Mouse (Mus musculus): ENCODE results near the gene St3gal3. TPM values are rescaled to one million over a fixed set of nuclear protein-coding genes. Genes with fewer than 3 reads are reported as not detected.
A peak's percentile ranks its signal among the peaks of the same experiment; 100 is the strongest.

Gene St3gal3
- total and polyA plus RNA-seq, 3 experiments, result 16.4 to 23.3 TPM; not detected in 1

- Histone ChIP-seq H3K4me1 (ENCODE audit: control insufficient read depth in 1 of 2, insufficient read depth in 2 of 2, low read length in 2 of 2) (no peaks in the 10 kb centered on the region), H3K27me3 (ENCODE audit: control insufficient read depth in 1 of 2, insufficient read depth in 2 of 2, low read length in 2 of 2) (no peaks in the 10 kb centered on the region), H3K9me3 (replicated peaks; ENCODE audit: insufficient read depth, low read length) (no peaks in the 10 kb centered on the region), H3K79me2 (ENCODE audit: control insufficient read depth, insufficient read depth, low read length, poor library complexity) (no peaks in the 10 kb centered on the region), H3K4me3 (ENCODE audit: control insufficient read depth in 1 of 2, insufficient read depth in 1 of 2, low read depth in 2 of 2, low read length in 2 of 2) (no peak overlapping the region), H3K9ac (ENCODE audit: control insufficient read depth, low read depth, low read length, poor library complexity, severe bottlenecking) (no peak overlapping the region), H3K27ac (ENCODE audit: control insufficient read depth, low read depth, low read length) (no peak overlapping the region), H3K36me3 (ENCODE audit: control insufficient read depth in 1 of 2, insufficient read depth in 2 of 2, low read length in 2 of 2) (no peaks in the 10 kb centered on the region; a peak in 1 of 4 replicates)
- TF ChIP-seq TCF12 (IDR thresholded peaks at IDR 0.05; ENCODE audit: low read depth, low read length), result no peak
- DNase-seq (ENCODE audit: low read depth, low spot score), result no peak
Measured at GRCm38 (mm10) chr4:118036531-118036930, 98.2 kb downstream of the St3gal3 start.

- Histone ChIP-seq H3K27ac (ENCODE audit: control insufficient read depth, low read depth, low read length) (no peak overlapping the region), H3K9ac (ENCODE audit: control insufficient read depth, low read depth, low read length, poor library complexity, severe bottlenecking) (no peak overlapping the region), H3K4me1 (ENCODE audit: control insufficient read depth in 1 of 2, insufficient read depth in 2 of 2, low read length in 2 of 2) (no peaks in the 10 kb centered on the region), H3K36me3 (ENCODE audit: control insufficient read depth in 1 of 2, insufficient read depth in 2 of 2, low read length in 2 of 2) (no peaks in the 10 kb centered on the region), H3K79me2 (ENCODE audit: control insufficient read depth, insufficient read depth, low read length, poor library complexity) (no peaks in the 10 kb centered on the region), H3K27me3 (ENCODE audit: control insufficient read depth in 1 of 2, insufficient read depth in 2 of 2, low read length in 2 of 2) (no peaks in the 10 kb centered on the region), H3K9me3 (replicated peaks; ENCODE audit: insufficient read depth, low read length) (no peaks in the 10 kb centered on the region), H3K4me3 (ENCODE audit: control insufficient read depth in 1 of 2, insufficient read depth in 1 of 2, low read depth in 2 of 2, low read length in 2 of 2) (no peak overlapping the region)
- TF ChIP-seq MAFK (IDR thresholded peaks at IDR 0.05; ENCODE audit: borderline replicate concordance, low read depth, low read length) (no peak), SMC3 (IDR thresholded peaks at IDR 0.05; ENCODE audit: low read depth, low read length) (peak; percentile 51), CTCF (IDR thresholded peaks at IDR 0.05 in 2 of 3, conservative IDR thresholded peaks at IDR 0.05 in 1 of 3; ENCODE audit: control insufficient read depth in 1 of 3, insufficient read depth in 1 of 3, low read depth in 2 of 3, low read length in 3 of 3, poor library complexity in 1 of 3, severe bottlenecking in 1 of 3) (peak; percentile 35 to 57 (median 38)), MYB (IDR thresholded peaks at IDR 0.05; ENCODE audit: low read depth, low read length) (no peak), NELFE (IDR thresholded peaks at IDR 0.05; ENCODE audit: low read depth, low read length) (no peak), RCOR1 (IDR thresholded peaks at IDR 0.05; ENCODE audit: low read depth, low read length) (no peak), MAZ (IDR thresholded peaks at IDR 0.05; ENCODE audit: low read depth, low read length) (no peak), GATA1 (IDR thresholded peaks at IDR 0.05; ENCODE audit: low read depth, low read length) (no peak), POLR2AphosphoS2 (IDR thresholded peaks at IDR 0.05; ENCODE audit: low read length) (no peak)
- peak; percentile 23 for DNase-seq (ENCODE audit: low read depth, low spot score)
Measured at GRCm38 (mm10) chr4:118035090-118035489, 99.6 kb downstream of the St3gal3 start.

GRCm38 (mm10) chr4:118033026-118033425 is 101.7 kb downstream of the St3gal3 start:
- no peaks in the 10 kb centered on the region for H3K79me2 ChIP-seq (ENCODE audit: control insufficient read depth, insufficient read depth, low read length, poor library complexity)
- H3K27ac ChIP-seq (ENCODE audit: control insufficient read depth, low read depth, low read length), result no peak overlapping the region
- TF ChIP-seq TAL1 (IDR thresholded peaks at IDR 0.05; ENCODE audit: low read length) (no peak), MEF2A (IDR thresholded peaks at IDR 0.05; ENCODE audit: extremely low read depth, insufficient replicate concordance, low read depth, low read length, poor library complexity, severe bottlenecking) (no peak), SIN3A (IDR thresholded peaks at IDR 0.05; ENCODE audit: low read length) (no peak), CHD2 (IDR thresholded peaks at IDR 0.05; ENCODE audit: low read length) (no peak), SMC3 (IDR thresholded peaks at IDR 0.05; ENCODE audit: low read depth, low read length) (no peak), MAFK (IDR thresholded peaks at IDR 0.05; ENCODE audit: borderline replicate concordance, low read depth, low read length) (no peak), MYC (IDR thresholded peaks at IDR 0.05; ENCODE audit: low read depth, low read length) (no peak), USF2 (IDR thresholded peaks at IDR 0.05; ENCODE audit: borderline replicate concordance in 1 of 2, insufficient read depth in 1 of 2, low read depth in 1 of 2, low read length in 2 of 2) (no peak)
- H3K36me3 ChIP-seq (ENCODE audit: control insufficient read depth in 1 of 2, insufficient read depth in 2 of 2, low read length in 2 of 2), result no peaks in the 10 kb centered on the region
- H3K9ac ChIP-seq (ENCODE audit: control insufficient read depth, low read depth, low read length, poor library complexity, severe bottlenecking), result no peak overlapping the region
- no peaks in the 10 kb centered on the region for H3K27me3 ChIP-seq (ENCODE audit: control insufficient read depth in 1 of 2, insufficient read depth in 2 of 2, low read length in 2 of 2)
- no peak overlapping the region for H3K4me3 ChIP-seq (ENCODE audit: control insufficient read depth in 1 of 2, insufficient read depth in 1 of 2, low read depth in 2 of 2, low read length in 2 of 2)
- no peak for DNase-seq (ENCODE audit: low read depth, low spot score)
- H3K9me3 ChIP-seq (replicated peaks; ENCODE audit: insufficient read depth, low read length), result no peaks in the 10 kb centered on the region
- no peaks in the 10 kb centered on the region for H3K4me1 ChIP-seq (ENCODE audit: control insufficient read depth in 1 of 2, insufficient read depth in 2 of 2, low read length in 2 of 2)
